Mouse (Mus musculus): ENCODE measurements around the gene Gabrg1.

The Gabrg1 gene

DNA sequence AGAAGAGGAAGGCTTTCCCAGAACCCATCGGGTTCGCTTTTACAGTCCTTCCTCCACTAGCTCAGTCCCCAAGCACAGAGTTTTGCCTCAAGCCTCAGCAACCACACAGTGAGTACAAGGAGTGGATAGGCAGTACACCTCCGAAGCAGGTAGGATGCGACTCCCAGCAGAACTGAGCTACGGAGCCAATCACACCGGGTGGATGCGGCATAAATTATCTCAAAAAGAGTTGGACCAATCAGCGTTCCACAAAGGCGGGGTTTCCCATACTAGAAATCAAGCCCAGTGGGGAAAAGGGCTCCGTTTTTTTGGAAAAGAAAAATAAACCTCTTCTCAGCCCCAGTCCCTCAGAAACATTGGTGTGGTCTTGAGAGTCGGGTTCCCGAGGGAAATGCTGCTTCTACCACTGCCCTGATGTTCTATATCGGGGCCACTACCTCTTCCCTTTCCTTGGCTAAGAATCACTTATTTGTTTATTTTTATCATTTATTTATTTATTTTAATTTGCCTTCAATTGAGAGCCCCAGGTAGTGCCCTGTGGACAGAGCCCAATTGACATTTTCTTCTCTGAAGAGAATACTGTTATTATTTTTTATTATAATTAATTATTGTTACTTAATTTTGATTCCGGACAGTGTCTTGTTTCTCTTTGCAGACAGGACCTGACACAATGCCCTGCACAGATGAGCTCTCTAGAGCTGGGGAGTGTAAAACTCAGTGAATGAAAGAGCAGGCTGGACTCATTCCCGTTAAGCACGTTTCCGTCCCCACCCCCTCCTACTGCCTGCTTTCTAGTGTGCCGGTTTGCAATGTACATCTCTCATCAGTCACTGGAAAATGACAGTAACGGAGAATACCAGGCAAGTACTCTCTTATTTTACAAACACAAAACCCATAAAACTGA lies at the start of gene Gabrg1:
Gabrg1 (minus strand) TSS at position 426 of the 904 bp plus-strand sequence.
- DNase-seq = no peak

DNA sequence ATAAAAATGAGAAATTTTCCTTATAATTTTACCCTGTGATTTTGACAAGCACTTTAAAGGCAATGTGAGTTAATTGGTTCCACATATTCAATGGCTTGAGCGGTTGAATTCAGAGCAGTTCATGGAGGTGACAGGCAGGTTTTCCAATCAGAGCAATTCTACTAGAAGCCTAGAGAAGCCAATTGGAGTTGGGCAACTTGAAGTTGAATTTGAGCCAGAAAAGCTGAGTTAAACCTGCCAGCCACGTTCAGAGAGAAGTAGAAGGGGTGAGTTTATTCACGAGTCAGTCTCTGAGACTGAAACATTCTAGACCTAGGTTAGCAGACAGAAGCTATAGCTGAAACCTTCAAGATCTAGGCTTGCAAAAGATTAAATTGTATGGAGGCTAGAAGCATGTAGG lies 41.6 kb upstream of the Gabrg1 start:
- DNase-seq = no peak

- no peak for DNase-seq
Observed at GRCm38 (mm10) chr5:70870081-70870480, 27.7 kb upstream of the Gabrg1 start.

DNA sequence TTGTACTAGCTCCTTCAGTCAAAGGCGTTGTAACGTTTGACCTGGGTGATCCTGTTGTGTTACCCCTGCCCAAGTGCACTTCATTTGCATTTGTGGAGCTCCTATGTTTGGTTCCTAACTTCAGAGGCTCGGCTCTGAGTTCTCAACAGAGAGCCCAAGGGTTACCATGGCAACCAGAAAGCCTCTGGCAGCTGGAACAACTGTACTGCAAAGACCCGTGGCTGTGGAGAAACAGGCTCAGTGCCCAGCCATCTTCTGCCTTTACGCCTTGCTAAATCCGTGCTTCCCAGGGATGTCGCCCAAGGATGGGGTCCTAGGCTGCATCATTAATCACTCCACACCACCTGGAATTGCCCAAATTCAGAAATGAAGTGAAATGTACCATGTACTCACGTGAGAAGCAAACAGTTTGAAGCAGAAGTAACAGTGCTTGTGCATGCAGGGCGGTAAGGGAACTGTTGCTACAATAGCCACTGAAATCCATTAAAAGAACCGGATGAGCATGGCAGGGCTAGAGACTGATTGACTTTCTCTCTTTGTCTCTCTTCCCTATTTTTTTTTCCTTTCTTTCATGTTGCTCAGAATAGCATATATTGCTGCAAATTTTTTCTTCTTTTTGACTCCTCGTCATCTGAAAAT lies 798 bp upstream of the Gabrg1 start:
- no peak for DNase-seq

DNA sequence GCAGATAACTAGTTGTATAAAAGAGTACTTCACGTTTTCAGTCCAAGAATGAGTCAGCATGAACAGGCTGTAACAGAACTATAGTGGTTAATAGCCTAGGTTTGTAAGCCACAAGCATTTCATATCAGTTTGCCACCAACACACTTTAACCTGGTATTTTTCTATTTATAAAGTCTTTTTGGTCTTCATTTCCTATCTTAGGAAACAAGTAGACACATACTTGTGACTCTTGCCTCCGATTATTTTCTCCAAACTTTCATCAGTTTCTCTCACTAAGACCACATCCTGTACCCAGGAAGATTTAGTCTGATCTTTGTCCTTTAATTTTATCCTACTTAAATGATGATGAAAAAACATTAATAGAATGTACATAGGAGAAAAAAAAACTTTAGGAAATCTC lies 23.7 kb downstream of the Gabrg1 start:
- DNase-seq = no peak

DNA sequence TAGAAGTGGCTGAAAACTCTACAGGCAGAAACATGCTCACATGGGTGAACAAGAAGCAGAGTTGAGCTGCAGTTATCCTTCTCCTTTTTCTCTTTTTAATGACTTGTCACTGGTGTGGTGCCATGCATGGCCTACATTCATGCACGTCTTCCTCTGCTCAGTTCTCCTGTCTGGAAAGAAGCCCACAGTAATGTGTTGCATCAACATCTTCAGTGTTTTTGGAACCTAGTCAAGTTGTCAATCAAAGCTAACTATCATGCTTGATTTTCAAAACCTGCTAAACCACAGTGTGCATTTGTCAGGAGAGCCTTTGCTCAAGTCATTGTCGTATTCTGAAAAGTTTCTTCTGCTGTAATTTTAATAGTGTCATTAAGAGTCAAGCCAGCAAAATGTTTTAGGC lies 106.3 kb downstream of the Gabrg1 start:
- no peak for DNase-seq

- DNase-seq = no peak
Observed at GRCm38 (mm10) chr5:70704361-70704760, 138.1 kb downstream of the Gabrg1 start.

All from thymus, postnatal 4 days (tissue).